Mouse (Mus musculus) G1E (cell line): ENCODE data around the gene Tet3.

Source experiments
- CTCF ChIP-seq: IDR thresholded peaks from 2 replicates; pipeline ENCODE4 v1.5.1; 2012; ENCODE audit warnings: low read depth, low read length, inconsistent platforms, mixed read lengths
- GATA1 ChIP-seq: IDR thresholded peaks from 2 replicates; pipeline ENCODE4 v1.6.1; 2012; ENCODE audit warnings: borderline replicate concordance, low read length, inconsistent platforms, mixed read lengths
- GATA2 ChIP-seq: IDR thresholded peaks from 2 replicates; pipeline ENCODE4 v1.6.1; 2012; ENCODE audit warnings: low read depth, low read length, inconsistent platforms, borderline replicate concordance

DNA sequence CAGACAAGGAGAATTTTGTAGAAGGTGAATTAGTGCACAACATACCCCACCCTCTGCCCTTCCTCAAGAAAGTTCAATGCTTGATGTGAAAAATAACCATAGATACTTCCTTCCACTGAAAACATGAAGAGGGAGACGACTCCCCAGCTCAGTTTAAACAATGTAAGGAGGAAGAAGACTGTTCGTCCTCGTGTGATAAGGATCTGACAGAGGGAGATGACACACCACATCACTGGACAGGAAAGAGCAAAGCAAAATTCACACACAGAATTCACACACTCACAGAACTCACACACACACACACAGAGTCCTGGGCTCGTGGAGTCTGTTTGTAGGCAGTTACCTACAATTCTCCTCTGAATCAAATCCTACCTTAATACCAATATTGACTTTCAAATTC lies 31.7 kb upstream of the Tet3 start:
- TF ChIP-seq CTCF = no peak
- no peak for TF ChIP-seq GATA1
- no peak for TF ChIP-seq GATA2
